Mouse (Mus musculus): ENCODE data around the gene Ptch2. TPM values are rescaled to one million over a fixed set of nuclear protein-coding genes. Genes with fewer than 3 reads are reported as not detected.

Gene Ptch2
- polyA plus RNA-seq, 1 experiment from 2014 or later, result 6.4 TPM

- H3K36me3 ChIP-seq (ENCODE audit: control insufficient read depth, insufficient read depth, low read length), result peaks cover 40% of the 10 kb centered on the region
- no peak overlapping the region for H3K4me3 ChIP-seq (ENCODE audit: low read depth, low read length)
- no peak for ATAC-seq (ENCODE audit: low read depth)
- no peaks in the 10 kb centered on the region for H3K27me3 ChIP-seq (ENCODE audit: control insufficient read depth, insufficient read depth, low read length)
- H3K9ac ChIP-seq (replicated peaks; ENCODE audit: low read depth, low read length), result no peak overlapping the region
- no peak overlapping the region for H3K27ac ChIP-seq (ENCODE audit: low read depth, low read length)
- H3K4me2 ChIP-seq (ENCODE audit: low read depth, low read length), result no peak overlapping the region
- H3K9me3 ChIP-seq (ENCODE audit: control insufficient read depth, low read length), result no peaks in the 10 kb centered on the region
- no peaks in the 10 kb centered on the region for H3K4me1 ChIP-seq (ENCODE audit: control insufficient read depth, insufficient read depth, low read length)
- 92% methylated on average over 1 of the region's 1 CpGs for WGBS
Measured at GRCm38 (mm10) chr4:117151416-117151815, 55.5 kb downstream of the Ptch2 start.

GRCm38 (mm10) chr4:117152714-117153113 lies 56.8 kb downstream of the Ptch2 start:
- peaks cover 40% of the 10 kb centered on the region for H3K36me3 ChIP-seq (ENCODE audit: control insufficient read depth, insufficient read depth, low read length)
- H3K4me3 ChIP-seq (ENCODE audit: low read depth, low read length), result no peak overlapping the region
- no peak overlapping the region for H3K27ac ChIP-seq (ENCODE audit: low read depth, low read length)
- no peaks in the 10 kb centered on the region for H3K9me3 ChIP-seq (ENCODE audit: control insufficient read depth, low read length)
- no peak overlapping the region for H3K9ac ChIP-seq (replicated peaks; ENCODE audit: low read depth, low read length)
- H3K27me3 ChIP-seq (ENCODE audit: control insufficient read depth, insufficient read depth, low read length), result no peaks in the 10 kb centered on the region
- 88% methylated on average over 5 of the region's 5 CpGs for WGBS
- no peak overlapping the region for H3K4me2 ChIP-seq (ENCODE audit: low read depth, low read length)
- H3K4me1 ChIP-seq (ENCODE audit: control insufficient read depth, insufficient read depth, low read length), result no peaks in the 10 kb centered on the region
- ATAC-seq (ENCODE audit: low read depth), result no peak

GRCm38 (mm10) chr4:117155020-117155791 lies 59.3 kb downstream of the Ptch2 start:
- peaks cover 40% of the 10 kb centered on the region for H3K36me3 ChIP-seq (ENCODE audit: control insufficient read depth, insufficient read depth, low read length)
- H3K9ac ChIP-seq (replicated peaks; ENCODE audit: low read depth, low read length), result peak overlapping the region; percentile 95
- peak overlapping the region; percentile 92 for H3K27ac ChIP-seq (ENCODE audit: low read depth, low read length)
- H3K9me3 ChIP-seq (ENCODE audit: control insufficient read depth, low read length), result no peaks in the 10 kb centered on the region
- no peaks in the 10 kb centered on the region for H3K27me3 ChIP-seq (ENCODE audit: control insufficient read depth, insufficient read depth, low read length)
- WGBS, result 2% methylated on average over 44 of the region's 44 CpGs
- ATAC-seq (ENCODE audit: low read depth), result no peak; the same call in 1 of the 2 replicates
- H3K4me1 ChIP-seq (ENCODE audit: control insufficient read depth, insufficient read depth, low read length), result no peaks in the 10 kb centered on the region
- H3K4me2 ChIP-seq (ENCODE audit: low read depth, low read length), result peak overlapping the region; percentile 97
- H3K4me3 ChIP-seq (ENCODE audit: low read depth, low read length), result peak overlapping the region; percentile 96

- Histone ChIP-seq H3K27ac (ENCODE audit: low read depth, low read length) (peak within 1 kb of the TSS; percentile 92), H3K4me2 (ENCODE audit: low read depth, low read length) (peak within 1 kb of the TSS; percentile 97), H3K36me3 (ENCODE audit: control insufficient read depth, insufficient read depth, low read length) (peaks cover 33% of the 10 kb centered on the region), H3K9me3 (ENCODE audit: control insufficient read depth, low read length) (no peaks in the 10 kb centered on the region), H3K4me1 (ENCODE audit: control insufficient read depth, insufficient read depth, low read length) (no peaks in the 10 kb centered on the region), H3K4me3 (ENCODE audit: low read depth, low read length) (peak within 1 kb of the TSS; percentile 96), H3K9ac (replicated peaks; ENCODE audit: low read depth, low read length) (peak within 1 kb of the TSS; percentile 95), H3K27me3 (ENCODE audit: control insufficient read depth, insufficient read depth, low read length) (no peaks in the 10 kb centered on the region)
- WGBS, result under 1% methylated on average over 51 of the region's 52 CpGs
- ATAC-seq (ENCODE audit: low read depth), result peak; percentile 96
Measured at GRCm38 (mm10) chr4:117155792-117156355, 60.0 kb downstream of the Ptch2 start, which contains the start of gene Rps8. Gene Rps8 (minus strand): TSS chr4:117156243.

GRCm38 (mm10) chr4:117156372-117156771 lies 60.5 kb downstream of the Ptch2 start:
- H3K9me3 ChIP-seq (ENCODE audit: control insufficient read depth, low read length), result no peaks in the 10 kb centered on the region

GRCm38 (mm10) chr4:117159666-117160065 lies 63.8 kb downstream of the Ptch2 start:
- WGBS, result 90% methylated on average over 10 of the region's 10 CpGs
- no peaks in the 10 kb centered on the region for H3K36me3 ChIP-seq (ENCODE audit: control insufficient read depth, insufficient read depth, low read length)

More at GRCm38 (mm10) chr4:117156372-117156771, 60.5 kb downstream of the Ptch2 start:
- peak overlapping the region; percentile 95 for H3K9ac ChIP-seq (replicated peaks; ENCODE audit: low read depth, low read length)
- ATAC-seq (ENCODE audit: low read depth), result no peak; the same call in 1 of the 2 replicates
- no peaks in the 10 kb centered on the region for H3K27me3 ChIP-seq (ENCODE audit: control insufficient read depth, insufficient read depth, low read length)
- no peaks in the 10 kb centered on the region for H3K4me1 ChIP-seq (ENCODE audit: control insufficient read depth, insufficient read depth, low read length)
- WGBS, result 27% methylated on average over 6 of the region's 6 CpGs
- peaks cover 28% of the 10 kb centered on the region for H3K36me3 ChIP-seq (ENCODE audit: control insufficient read depth, insufficient read depth, low read length)
- peak overlapping the region; percentile 97 for H3K4me2 ChIP-seq (ENCODE audit: low read depth, low read length)
- peak overlapping the region; percentile 92 for H3K27ac ChIP-seq (ENCODE audit: low read depth, low read length)
- H3K4me3 ChIP-seq (ENCODE audit: low read depth, low read length), result peak overlapping the region; percentile 96

GRCm38 (mm10) chr4:117161183-117161582 lies 65.3 kb downstream of the Ptch2 start:
- no peak overlapping the region for H3K4me2 ChIP-seq (ENCODE audit: low read depth, low read length)
- no peak overlapping the region for H3K4me3 ChIP-seq (ENCODE audit: low read depth, low read length)
- H3K9ac ChIP-seq (replicated peaks; ENCODE audit: low read depth, low read length), result no peak overlapping the region
- H3K27ac ChIP-seq (ENCODE audit: low read depth, low read length), result no peak overlapping the region
- no peaks in the 10 kb centered on the region for H3K36me3 ChIP-seq (ENCODE audit: control insufficient read depth, insufficient read depth, low read length)
- 60% methylated on average over 4 of the region's 4 CpGs for WGBS
- no peaks in the 10 kb centered on the region for H3K4me1 ChIP-seq (ENCODE audit: control insufficient read depth, insufficient read depth, low read length)
- no peaks in the 10 kb centered on the region for H3K27me3 ChIP-seq (ENCODE audit: control insufficient read depth, insufficient read depth, low read length)
- H3K9me3 ChIP-seq (ENCODE audit: control insufficient read depth, low read length), result no peaks in the 10 kb centered on the region
- ATAC-seq (ENCODE audit: low read depth), result 0 out of 2 replicates have a peak, but pooled peaks have one; percentile 28

More at GRCm38 (mm10) chr4:117159666-117160065, 63.8 kb downstream of the Ptch2 start:
- H3K9me3 ChIP-seq (ENCODE audit: control insufficient read depth, low read length), result no peaks in the 10 kb centered on the region
- no peak overlapping the region for H3K4me3 ChIP-seq (ENCODE audit: low read depth, low read length)
- no peak for ATAC-seq (ENCODE audit: low read depth)
- no peak overlapping the region for H3K9ac ChIP-seq (replicated peaks; ENCODE audit: low read depth, low read length)
- no peaks in the 10 kb centered on the region for H3K4me1 ChIP-seq (ENCODE audit: control insufficient read depth, insufficient read depth, low read length)
- H3K27me3 ChIP-seq (ENCODE audit: control insufficient read depth, insufficient read depth, low read length), result no peaks in the 10 kb centered on the region
- H3K4me2 ChIP-seq (ENCODE audit: low read depth, low read length), result no peak overlapping the region
- no peak overlapping the region for H3K27ac ChIP-seq (ENCODE audit: low read depth, low read length)
